Mouse (Mus musculus) heart, embryonic 13.5 days (tissue): ENCODE measurements around the gene Atp2b1. TPM values are rescaled to one million over a fixed set of nuclear protein-coding genes. Genes with fewer than 3 reads are reported as not detected.
"Not testable (repeated sequence)": the region's sequence is repeated elsewhere in the genome, so short reads cannot be mapped to it uniquely, and the experiment has no call there.

Source experiments
- ATAC-seq: fragments of 200-750 bp; cut with Nextera tagmentation; 2 replicates; pipeline ENCODE4 v1.8.0; 2017; ENCODE audit warnings: moderate TSS enrichment; ENCODE audit not compliant: insufficient number of reproducible peaks, low FRiP score, low TSS enrichment; ENCODE audit errors: extremely low read depth
- H3K27ac ChIP-seq: fragments of 300-500 bp; sonication (generic); replicated peaks from 2 replicates; pipeline ENCODE4 v1.5.1; 2015; ENCODE audit warnings: moderate library complexity, mild to moderate bottlenecking, inconsistent platforms
- H3K27me3 ChIP-seq: fragments of 300-500 bp; sonication (generic); replicated peaks from 2 replicates; pipeline ENCODE4 v1.6.1; 2015; ENCODE audit warnings: mild to moderate bottlenecking, inconsistent platforms
- H3K36me3 ChIP-seq: fragments of 300-500 bp; sonication (generic); 2 replicates; pipeline ENCODE4 v1.6.1; 2015; ENCODE audit warnings: mild to moderate bottlenecking, inconsistent platforms
- H3K4me1 ChIP-seq: fragments of 300-500 bp; sonication (generic); 2 replicates; pipeline ENCODE4 v1.6.1; 2015; ENCODE audit warnings: inconsistent platforms
- H3K4me2 ChIP-seq: fragments of 300-500 bp; sonication (generic); 2 replicates; pipeline ENCODE4 v1.6.1; 2015; ENCODE audit warnings: inconsistent platforms, mild to moderate bottlenecking, moderate library complexity
- H3K4me3 ChIP-seq: fragments of 300-500 bp; sonication (generic); 2 replicates; pipeline ENCODE4 v1.5.1; 2015; ENCODE audit warnings: moderate library complexity, mild to moderate bottlenecking, inconsistent platforms
- H3K9ac ChIP-seq: fragments of 300-500 bp; sonication (generic); 2 replicates; pipeline ENCODE4 v1.6.1; 2015; ENCODE audit warnings: inconsistent platforms, mild to moderate bottlenecking, moderate library complexity
- H3K9me3 ChIP-seq: fragments of 300-500 bp; sonication (generic); 2 replicates; pipeline ENCODE4 v1.6.1; 2016; ENCODE audit warnings: inconsistent platforms
- WGBS: fragments of 180-500 bp; shearing (Covaris S2); methylation state at CpG from one replicate; pipeline ENCODE4 v1.1.7; 2015; ENCODE audit warnings: mixed read lengths; 5-methylcytosine and 5-hydroxymethylcytosine counted together
- polyA plus RNA-seq: library from polyadenylated mRNA; unstranded; fragments of >200 nt; fragmentation: Nextera tagmentation; extraction: Ambion mirVana; gene quantifications from 2 replicates; pipeline ENCODE4 v1.2.1, GENCODE M21; 2015

Gene Atp2b1
- polyA plus RNA-seq, 1 experiment from 2014 or later: 82.8 TPM

- no peak overlapping the region for H3K4me3 ChIP-seq
- H3K27me3 ChIP-seq: no peaks in the 10 kb centered on the region
- no peak overlapping the region for H3K9ac ChIP-seq
- peaks cover 87% of the 10 kb centered on the region for H3K36me3 ChIP-seq
- no peak overlapping the region for H3K4me2 ChIP-seq
- H3K27ac ChIP-seq: no peak overlapping the region
- WGBS: 79% methylated on average over 8 of the region's 8 CpGs
- no peaks in the 10 kb centered on the region for H3K4me1 ChIP-seq
- H3K9me3 ChIP-seq: no peaks in the 10 kb centered on the region
- no peak for ATAC-seq
Observed at GRCm38 (mm10) chr10:98993186-98993585, 79.0 kb downstream of the Atp2b1 start.

GRCm38 (mm10) chr10:98995016-98995747 is 81.0 kb downstream of the Atp2b1 start:
- ATAC-seq, H3K9me3 ChIP-seq, H3K9ac ChIP-seq, H3K27ac ChIP-seq, H3K4me3 ChIP-seq, H3K4me2 ChIP-seq, H3K4me1 ChIP-seq, H3K27me3 ChIP-seq: not testable (repeated sequence)
- WGBS: 90% methylated on average over 6 of the region's 6 CpGs
- peaks cover 95% of the 10 kb centered on the region for H3K36me3 ChIP-seq

GRCm38 (mm10) chr10:99004866-99005265 is 90.7 kb downstream of the Atp2b1 start:
- Histone ChIP-seq H3K4me2 (no peak overlapping the region), H3K9ac (no peak overlapping the region), H3K36me3 (peaks cover 77% of the 10 kb centered on the region), H3K27me3 (no peaks in the 10 kb centered on the region), H3K4me1 (peaks cover 8% of the 10 kb centered on the region), H3K9me3 (no peaks in the 10 kb centered on the region), H3K27ac (no peak overlapping the region), H3K4me3 (no peak overlapping the region)
- no peak for ATAC-seq
- 75% methylated on average over 3 of the region's 3 CpGs for WGBS

- H3K4me2 ChIP-seq: no peak overlapping the region
- no peak for ATAC-seq
- 59% methylated on average over 3 of the region's 3 CpGs for WGBS
Observed at GRCm38 (mm10) chr10:99011084-99011483, 96.9 kb downstream of the Atp2b1 start.

GRCm38 (mm10) chr10:99012086-99012485 is 97.9 kb downstream of the Atp2b1 start:
- Histone ChIP-seq H3K9me3 (no peaks in the 10 kb centered on the region), H3K27ac (0 out of 2 replicates have a peak overlapping the region, but pooled peaks have one; percentile 20), H3K36me3 (peaks cover 70% of the 10 kb centered on the region), H3K4me2 (no peak overlapping the region), H3K4me1 (peaks cover 19% of the 10 kb centered on the region), H3K4me3 (no peak overlapping the region), H3K27me3 (no peaks in the 10 kb centered on the region), H3K9ac (no peak overlapping the region)
- ATAC-seq: no peak
- WGBS: 51% methylated on average over 5 of the region's 5 CpGs

More at GRCm38 (mm10) chr10:99011084-99011483, 96.9 kb downstream of the Atp2b1 start:
- Histone ChIP-seq H3K4me3 (no peak overlapping the region), H3K36me3 (peaks cover 70% of the 10 kb centered on the region), H3K9me3 (no peaks in the 10 kb centered on the region), H3K27ac (no peak overlapping the region), H3K27me3 (no peaks in the 10 kb centered on the region), H3K9ac (no peak overlapping the region), H3K4me1 (peaks cover 16% of the 10 kb centered on the region)

- Histone ChIP-seq H3K27me3 (no peaks in the 10 kb centered on the region), H3K9me3 (no peaks in the 10 kb centered on the region), H3K36me3 (peaks cover 85% of the 10 kb centered on the region), H3K9ac (no peak overlapping the region), H3K27ac (no peak overlapping the region), H3K4me3 (no peak overlapping the region), H3K4me1 (peaks cover 19% of the 10 kb centered on the region), H3K4me2 (no peak overlapping the region)
- 91% methylated on average over 13 of the region's 13 CpGs for WGBS
- ATAC-seq: no peak
Observed at GRCm38 (mm10) chr10:99014737-99015136, 100.5 kb downstream of the Atp2b1 start.

GRCm38 (mm10) chr10:99016996-99017395 is 102.8 kb downstream of the Atp2b1 start:
- Histone ChIP-seq H3K27ac (no peak overlapping the region), H3K4me2 (peak overlapping the region; percentile 20; the same call in 1 of the 2 replicates), H3K4me3 (no peak overlapping the region), H3K9ac (no peak overlapping the region), H3K36me3 (peaks cover 81% of the 10 kb centered on the region), H3K4me1 (peaks cover 5% of the 10 kb centered on the region), H3K9me3 (no peaks in the 10 kb centered on the region), H3K27me3 (no peaks in the 10 kb centered on the region)
- WGBS: 81% methylated on average over 5 of the region's 5 CpGs
- no peak for ATAC-seq

- peaks cover 41% of the 10 kb centered on the region for H3K36me3 ChIP-seq
- no peak overlapping the region for H3K9ac ChIP-seq
- no peaks in the 10 kb centered on the region for H3K9me3 ChIP-seq
- H3K4me2 ChIP-seq: no peak overlapping the region
- no peak for ATAC-seq
- H3K4me1 ChIP-seq: no peaks in the 10 kb centered on the region
- no peak overlapping the region for H3K4me3 ChIP-seq
- no peaks in the 10 kb centered on the region for H3K27me3 ChIP-seq
- H3K27ac ChIP-seq: no peak overlapping the region
- 38% methylated on average over 5 of the region's 5 CpGs for WGBS
Observed at GRCm38 (mm10) chr10:99027462-99027861, 113.3 kb downstream of the Atp2b1 start.

- Histone ChIP-seq H3K27ac (no peak overlapping the region), H3K27me3 (no peaks in the 10 kb centered on the region), H3K4me1 (no peaks in the 10 kb centered on the region), H3K9me3 (no peaks in the 10 kb centered on the region), H3K4me2 (no peak overlapping the region), H3K36me3 (peaks cover 30% of the 10 kb centered on the region), H3K4me3 (no peak overlapping the region), H3K9ac (no peak overlapping the region)
- 92% methylated on average over 7 of the region's 7 CpGs for WGBS
- ATAC-seq: no peak
Observed at GRCm38 (mm10) chr10:99029844-99030243, 115.6 kb downstream of the Atp2b1 start.

GRCm38 (mm10) chr10:99033830-99034828 is 119.9 kb downstream of the Atp2b1 start:
- WGBS: 88% methylated on average over 15 of the region's 15 CpGs
- no peak for ATAC-seq
- Histone ChIP-seq H3K27me3 (no peaks in the 10 kb centered on the region), H3K4me1 (no peaks in the 10 kb centered on the region; the same call in 1 of the 2 replicates), H3K27ac (no peak overlapping the region), H3K4me3 (no peak overlapping the region), H3K9ac (no peak overlapping the region), H3K9me3 (no peaks in the 10 kb centered on the region), H3K4me2 (no peak overlapping the region), H3K36me3 (0 out of 2 replicates have a peak, but pooled peaks cover 3% of the 10 kb centered on the region)
